Mouse (Mus musculus) cerebellum, postnatal 36 days (tissue): ENCODE measurements at regions not wholly inside any gene's neighbourhood (a gene's known extent, or its start where the extent isn't known, plus 50 kb on each side); places are given as distances from the start of the nearest gene placed in this dataset.

ENCODE experiments used
- DNase-seq, 2 experiments: peaks; one replicate each; pipeline ENCODE4 v3.0.0; 2021 to 2022; ENCODE audit warnings: mixed read lengths in 2 of 2

DNA sequence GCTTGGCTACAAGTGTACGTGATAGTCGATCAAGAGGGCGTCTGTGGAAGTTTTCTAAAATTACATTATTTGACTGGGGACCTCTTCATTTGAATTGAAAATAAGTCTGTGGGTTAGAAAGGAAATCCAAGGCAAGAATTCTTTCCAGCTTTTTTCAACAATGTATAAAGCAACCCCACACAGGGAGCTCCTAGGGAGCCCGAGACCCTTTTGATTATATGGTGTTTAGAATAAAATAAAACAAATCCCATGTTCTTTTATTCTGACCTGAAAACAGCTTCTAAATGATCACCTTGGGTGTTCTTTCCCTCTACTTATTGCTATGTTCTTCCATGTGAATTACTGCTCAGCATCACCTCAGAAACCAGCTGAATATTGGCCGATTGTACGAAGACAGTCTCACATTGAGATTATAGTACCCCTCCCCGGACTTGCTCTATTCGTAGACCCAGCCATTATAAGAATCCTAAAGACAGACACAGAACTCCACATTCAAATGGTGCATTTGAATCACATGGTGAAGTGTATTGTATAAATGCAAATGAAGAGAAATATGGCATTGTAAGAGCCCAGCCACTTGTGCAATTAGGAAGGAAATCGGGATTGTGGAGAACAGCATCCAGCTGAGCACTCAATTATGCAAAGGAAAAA is 236.3 kb upstream of the Map3k7 start:
- DNase-seq: no peak

DNA sequence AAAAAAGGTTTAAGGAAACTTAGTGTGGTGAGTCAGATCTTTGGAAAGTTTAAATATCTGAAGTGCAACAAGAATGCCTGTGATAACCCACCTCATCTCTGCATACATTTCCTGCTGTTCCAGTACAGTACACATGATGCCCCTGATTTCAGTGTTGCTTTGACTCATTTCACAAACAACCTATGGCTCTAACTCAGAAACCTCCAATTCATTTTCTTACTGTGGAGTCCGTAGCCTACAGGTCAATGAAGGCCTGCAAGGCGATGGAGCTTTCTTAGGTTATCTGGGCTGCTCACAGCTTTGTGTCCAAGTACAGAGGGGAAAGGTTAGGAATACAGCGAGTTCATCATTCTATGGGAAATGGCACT is 235.8 kb upstream of the Map3k7 start:
- no peak for DNase-seq

DNA sequence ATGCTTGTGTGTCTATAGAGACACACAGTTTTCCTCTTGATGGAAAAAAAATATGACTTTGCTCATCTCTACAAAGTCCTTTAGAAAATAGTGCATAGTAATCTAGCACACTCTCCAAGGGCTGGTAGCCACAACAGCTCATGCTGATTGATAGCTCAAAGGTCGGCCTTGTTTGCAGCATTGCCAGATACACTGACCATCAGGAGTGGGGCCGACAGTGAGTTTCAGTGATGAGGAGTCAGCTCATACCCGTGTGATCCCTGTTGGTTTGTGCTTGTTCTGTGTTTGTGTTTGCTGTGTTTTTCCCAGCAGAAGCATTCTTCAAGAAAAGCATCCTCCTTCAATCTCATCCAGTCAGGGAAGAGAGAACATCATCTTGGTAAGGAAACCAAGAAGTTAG is 220.1 kb upstream of the Map3k7 start:
- no peak for DNase-seq

GRCm38 (mm10) chr4:31744431-31744830 is 219.5 kb upstream of the Map3k7 start:
- no peak for DNase-seq

DNA sequence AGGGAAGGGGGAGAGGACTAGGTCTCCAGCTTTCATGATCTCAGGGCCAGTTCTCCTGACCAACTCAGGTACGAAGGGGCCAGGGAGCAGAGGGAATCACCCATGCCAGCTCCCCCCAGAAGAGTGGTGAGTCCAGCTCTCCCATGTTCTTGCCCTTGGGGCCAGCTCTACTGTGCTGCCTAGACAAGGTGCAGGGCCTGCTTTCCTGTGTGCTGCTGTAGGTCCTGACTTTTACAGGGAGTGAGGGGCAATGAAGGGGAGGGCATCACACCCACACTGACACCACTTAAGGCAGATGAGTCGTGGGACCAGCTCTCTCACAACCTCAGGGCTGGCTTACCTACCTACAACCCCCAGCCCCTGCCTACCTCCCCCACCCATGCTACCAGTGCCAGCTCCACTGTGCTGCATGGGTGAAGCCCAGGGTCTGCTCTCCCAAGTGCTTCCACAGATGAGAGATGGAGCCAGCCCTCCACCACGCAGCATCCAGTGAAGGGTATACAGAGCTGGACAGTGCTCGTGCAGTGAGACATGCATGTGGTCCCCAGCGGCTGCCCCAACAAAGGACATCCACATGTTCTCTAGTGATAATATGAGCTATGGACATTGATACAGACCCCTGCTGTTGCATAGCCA is 210.1 kb upstream of the Map3k7 start:
- DNase-seq: no peak

- no peak for DNase-seq
Measured at GRCm38 (mm10) chr4:31757126-31757525, 206.8 kb upstream of the Map3k7 start.

GRCm38 (mm10) chr4:31760116-31760515 is 203.8 kb upstream of the Map3k7 start:
- DNase-seq: no peak

DNA sequence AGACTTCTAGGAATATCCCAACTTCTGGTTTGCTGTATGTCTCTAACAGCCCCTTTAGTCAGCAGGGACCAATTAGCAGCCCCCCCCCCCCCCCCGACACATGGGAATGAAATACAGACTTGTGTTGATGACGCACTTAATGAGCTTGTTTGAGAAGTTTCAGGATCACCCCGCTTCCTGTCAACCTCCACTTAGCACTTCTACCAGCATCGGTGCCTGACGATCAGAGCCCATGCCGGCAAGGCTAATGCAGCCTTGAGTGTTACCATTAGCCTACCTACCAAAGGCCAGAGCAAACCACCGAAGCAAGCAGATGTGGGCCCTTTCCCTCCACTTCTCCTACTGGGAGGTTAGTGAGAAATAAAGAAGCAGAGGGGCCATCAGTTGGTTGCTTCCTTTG is 201.7 kb upstream of the Map3k7 start:
- DNase-seq: no peak

DNA sequence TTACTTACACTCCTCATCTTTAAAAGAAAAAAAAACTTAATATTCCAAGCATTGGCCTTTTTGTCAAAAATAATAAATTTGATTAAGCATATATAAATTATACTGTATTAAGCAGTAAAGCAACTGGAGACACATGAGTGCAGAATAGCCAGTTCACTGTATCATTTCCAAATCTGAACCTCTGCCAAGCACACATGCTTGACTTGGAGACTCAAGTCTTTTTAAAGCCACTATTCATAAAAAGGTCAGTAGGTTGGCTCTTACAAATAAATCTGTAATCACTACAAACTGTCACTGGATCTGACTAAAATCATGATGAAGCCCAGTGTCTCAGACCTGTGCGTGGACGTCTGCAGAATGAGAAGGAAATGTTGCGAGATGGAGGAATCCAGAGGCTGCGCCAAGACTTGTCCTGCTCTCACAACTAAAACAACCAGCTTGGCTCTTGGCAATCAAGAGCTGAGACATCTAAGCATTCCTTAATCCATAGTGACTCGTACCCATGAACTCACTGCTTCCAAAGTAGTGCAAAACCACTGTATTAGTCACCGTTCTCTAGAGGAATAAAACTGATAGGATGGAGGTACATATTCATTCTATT is 195.8 kb upstream of the Map3k7 start:
- DNase-seq: no peak

- DNase-seq: no peak
Measured at GRCm38 (mm10) chr4:31769325-31769724, 194.6 kb upstream of the Map3k7 start.

DNA sequence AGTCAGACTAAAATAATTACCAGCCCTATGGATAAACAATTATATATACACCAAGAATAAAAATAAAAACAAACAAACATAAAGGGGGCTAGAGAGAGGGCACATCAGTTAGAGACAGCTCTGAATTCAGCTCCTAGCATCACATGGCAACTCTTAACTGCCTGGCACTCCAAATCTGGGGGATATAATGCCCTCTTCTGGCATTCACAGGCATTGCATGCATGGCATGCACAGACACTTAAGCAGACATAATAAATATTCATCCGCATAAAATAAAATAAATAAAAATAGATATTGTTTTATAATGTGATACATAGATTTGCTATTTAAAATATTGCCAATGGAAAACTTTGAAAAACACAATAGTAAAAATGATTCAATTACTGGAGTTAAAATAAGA is 177.6 kb upstream of the Map3k7 start:
- no peak for DNase-seq

GRCm38 (mm10) chr4:31817574-31818240 is 146.2 kb upstream of the Map3k7 start:
- DNase-seq: no peak

- no peak for DNase-seq
Measured at GRCm38 (mm10) chr4:31819521-31820259, 144.2 kb upstream of the Map3k7 start.

DNA sequence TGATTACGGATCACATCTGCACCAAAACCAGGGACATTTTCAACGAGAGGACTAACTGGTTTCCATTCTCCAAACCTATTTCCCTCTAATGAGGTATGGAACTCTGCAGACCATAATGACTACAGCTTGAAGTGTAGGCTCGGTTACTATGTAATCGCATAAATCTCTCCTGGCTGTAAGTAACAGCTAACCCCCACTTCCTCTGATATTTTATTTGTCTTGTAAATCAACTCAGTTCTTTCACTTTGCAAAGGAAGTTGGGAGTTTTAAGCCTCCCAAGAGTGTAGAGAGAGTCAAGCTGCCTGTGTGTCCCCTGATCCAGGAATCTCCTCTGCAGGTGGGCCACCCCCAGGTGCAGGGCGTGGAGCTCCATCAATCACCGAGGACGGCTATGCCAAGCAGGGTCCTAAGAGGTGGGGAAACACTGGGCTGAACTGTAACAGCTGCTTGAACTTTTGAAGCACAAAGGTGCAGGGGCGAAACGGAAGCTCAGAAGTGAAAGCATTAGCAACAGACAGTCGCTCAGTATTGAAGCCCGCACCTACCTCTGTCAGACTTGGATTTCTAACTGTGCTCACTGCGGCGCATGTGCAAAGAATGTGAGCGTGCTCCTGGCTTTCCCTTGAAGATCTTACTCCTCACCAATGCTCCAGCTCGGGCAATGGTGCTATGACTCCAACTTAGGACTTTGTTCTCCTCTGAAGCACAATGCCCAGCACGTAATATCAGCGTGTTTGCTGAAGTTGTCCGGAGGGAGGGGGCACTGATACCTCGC is 140.1 kb upstream of the Map3k7 start:
- DNase-seq: no peak

- DNase-seq: no peak
Measured at GRCm38 (mm10) chr4:31824518-31825437, 139.1 kb upstream of the Map3k7 start.

GRCm38 (mm10) chr4:31825438-31825830 is 138.5 kb upstream of the Map3k7 start:
- no peak for DNase-seq

DNA sequence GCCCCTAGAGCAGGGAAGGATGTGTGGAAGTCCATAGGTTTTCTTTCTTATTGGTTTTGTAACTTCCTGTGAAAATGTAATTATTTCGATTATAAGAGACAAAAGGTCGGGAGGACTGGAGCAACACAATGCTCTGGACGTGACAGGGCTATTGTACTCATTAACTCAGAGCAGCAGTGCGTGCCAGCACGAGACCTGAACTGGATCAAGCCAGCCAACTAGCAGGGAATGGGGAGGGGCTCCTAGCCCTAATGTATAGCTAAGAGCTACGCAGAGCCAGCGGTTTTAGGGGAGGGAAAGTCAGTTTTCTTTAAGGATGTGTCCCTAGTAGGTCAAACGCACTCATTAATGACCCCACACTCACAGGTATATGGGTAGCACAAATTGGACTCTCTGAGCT is 137.2 kb upstream of the Map3k7 start:
- DNase-seq: no peak

- peak in 1 of 2 experiments; percentile 11 for DNase-seq
Measured at GRCm38 (mm10) chr4:31827266-31827665, 136.6 kb upstream of the Map3k7 start.

DNA sequence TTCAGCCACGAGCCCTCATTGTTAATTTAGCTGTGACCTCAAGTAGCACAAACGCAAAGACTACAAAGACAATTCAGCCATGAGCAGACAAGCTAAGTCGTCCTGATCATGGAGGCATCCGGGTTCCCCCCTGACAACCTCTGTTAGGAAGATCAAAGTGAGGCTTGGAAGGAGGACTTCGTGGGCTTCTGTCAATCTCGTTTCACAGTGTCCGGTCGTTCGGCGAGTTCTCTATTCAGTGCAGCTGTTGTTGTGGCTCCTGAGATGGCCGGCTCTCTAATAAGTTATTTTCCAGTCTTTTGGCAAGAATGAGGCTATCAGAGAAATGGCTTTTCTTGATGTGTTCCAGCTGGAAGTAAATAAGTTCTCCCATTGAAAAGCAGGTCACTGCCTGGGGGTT is 133.7 kb upstream of the Map3k7 start:
- DNase-seq: no peak

DNA sequence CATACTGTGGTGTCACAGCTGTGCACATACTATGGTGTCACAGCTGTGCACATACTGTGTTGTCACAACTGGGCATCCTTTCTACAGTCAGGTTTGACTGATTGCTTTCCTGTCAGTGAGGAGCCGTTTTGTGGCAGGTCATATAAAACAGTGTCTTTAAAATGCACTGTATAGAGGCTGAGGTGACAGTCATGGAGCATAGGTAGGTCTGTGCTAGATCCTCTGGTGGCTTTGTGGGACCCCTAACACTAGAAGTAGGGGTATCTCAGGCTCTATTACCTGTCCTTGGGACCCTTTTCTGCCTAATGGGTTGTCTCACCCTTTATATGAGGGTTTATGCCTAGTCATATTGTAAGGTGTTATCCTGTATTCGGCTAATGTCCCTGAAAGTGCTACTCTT is 132.4 kb upstream of the Map3k7 start:
- no peak for DNase-seq

DNA sequence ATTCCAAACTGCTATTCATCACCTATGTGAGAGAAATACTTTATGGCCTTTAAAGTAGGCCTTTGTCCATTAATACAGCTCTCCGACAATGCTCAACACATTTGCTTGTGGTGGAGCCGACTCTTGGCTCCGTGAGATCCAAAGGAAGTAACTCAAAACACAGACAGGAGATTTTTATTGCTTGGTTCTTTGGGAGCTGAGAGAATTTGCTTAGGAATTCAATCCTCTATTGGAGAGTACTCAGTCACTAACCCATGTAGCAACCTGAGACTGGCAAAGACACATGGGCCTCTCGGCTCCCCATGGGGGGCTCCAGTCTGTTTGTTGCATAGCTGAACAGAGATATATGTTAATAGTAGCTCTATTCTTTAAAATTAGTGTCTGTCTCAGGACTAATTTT is 130.1 kb upstream of the Map3k7 start:
- DNase-seq: no peak
